Mouse (Mus musculus): ENCODE data around the gene Arhgef15. TPM values are rescaled to one million over a fixed set of nuclear protein-coding genes. Genes with fewer than 3 reads are reported as not detected.

Arhgef15 gene
- polyA plus RNA-seq (2012; rRNA removed; ENCODE audit: low replicate concordance) = 16.9 and 18.8 TPM in 2 replicates

GRCm38 (mm10) chr11:68957308-68957707 lies at the start of gene Arhgef15:
Gene Arhgef15, minus strand, starts transcription at chr11:68957480.

DNA sequence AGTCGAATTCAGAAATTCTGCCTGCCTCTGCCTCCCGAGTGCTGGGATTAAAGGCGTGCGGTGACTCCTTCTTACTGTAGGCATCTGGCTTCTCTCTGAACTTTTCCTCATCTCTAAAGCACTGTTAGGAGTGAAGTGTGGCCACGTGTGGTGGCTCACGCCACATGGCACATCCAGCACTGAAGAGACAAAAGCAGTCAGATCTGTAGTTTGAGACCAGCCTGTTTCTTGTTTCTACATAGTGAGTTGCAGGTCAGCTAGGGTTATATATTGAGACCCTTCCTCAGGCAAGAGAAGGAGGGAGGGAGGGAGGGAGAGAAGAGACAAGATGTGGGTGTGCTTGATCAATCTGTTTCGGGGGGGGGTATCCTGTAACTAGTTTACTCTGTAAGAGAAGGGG lies 17.8 kb upstream of the Arhgef15 start, which contains the start of gene Rangrf:
Rangrf (minus strand) TSS at position 101 of the 400 bp plus-strand sequence.

DNA sequence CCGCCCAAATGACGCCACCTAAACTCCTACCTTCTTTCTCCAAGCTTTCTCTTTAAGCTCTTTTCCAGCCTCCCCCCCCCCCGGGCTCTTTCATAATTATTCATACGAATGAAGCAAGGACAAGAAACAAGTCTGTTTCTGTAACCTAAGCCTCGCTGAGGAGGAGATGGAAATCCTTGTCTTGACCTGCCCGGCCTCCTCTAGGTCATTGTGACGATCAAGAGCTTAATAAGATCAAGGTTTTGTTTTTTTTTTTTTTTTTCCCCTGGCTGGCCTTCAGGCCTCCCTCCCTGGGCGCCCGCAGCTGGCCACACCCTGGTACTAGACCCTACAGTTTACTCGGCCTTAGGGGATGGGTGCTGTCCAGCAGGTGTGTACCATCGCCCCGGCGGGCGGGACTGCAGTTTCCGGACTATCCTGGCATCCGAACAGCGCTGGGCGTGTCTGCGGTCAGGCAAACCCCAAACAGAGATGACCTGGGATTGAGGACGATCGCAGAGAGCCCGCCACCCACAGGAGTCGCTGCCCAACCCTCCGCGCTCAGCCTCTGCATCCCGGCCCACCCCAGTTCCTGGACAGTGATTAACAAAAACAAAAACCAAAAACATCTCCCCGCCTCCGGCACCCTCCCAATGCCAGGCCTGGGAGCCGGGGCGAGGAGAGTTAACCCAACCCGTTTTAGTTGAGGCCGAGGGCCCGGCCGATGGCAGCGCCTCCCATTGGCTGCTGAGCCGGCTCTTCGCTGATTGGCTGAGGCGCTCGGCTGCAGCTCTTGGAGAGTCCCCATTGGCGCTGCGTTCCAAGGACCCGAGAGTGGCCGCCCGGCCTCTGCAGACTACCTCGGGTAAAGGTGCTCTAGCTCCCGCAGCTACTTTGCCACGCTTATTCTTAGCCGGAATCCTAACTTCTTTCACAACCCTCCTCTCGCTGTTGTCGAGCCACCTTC lies 10.3 kb upstream of the Arhgef15 start, which contains the start of gene Slc25a35:
Slc25a35 (plus strand) TSS at position 795 of the 946 bp plus-strand sequence.

GRCm38 (mm10) chr11:68926981-68927380 lies 30.3 kb downstream of the Arhgef15 start, which contains the start of gene Odf4:
Gene Odf4, minus strand, starts transcription at chr11:68927081.

GRCm38 (mm10) chr11:68901351-68902046 lies 55.8 kb downstream of the Arhgef15 start, which contains the start of gene Rpl26:
Gene Rpl26, plus strand, starts transcription at chr11:68901583.

Other genes starting within 250 kb of the Arhgef15 start
- gene Ndel1, start 85.6 kb downstream of the Arhgef15 start, polyA plus RNA-seq (2012; rRNA removed; ENCODE audit: low replicate concordance) = 35.5 and 94.6 TPM in 2 replicates
- not detected in 2 replicates for gene Rnf222, start 68.9 kb downstream of the Arhgef15 start, polyA plus RNA-seq (2012; rRNA removed; ENCODE audit: low replicate concordance)
- 172 and 364 TPM in 2 replicates for gene Rpl26, start 55.9 kb downstream of the Arhgef15 start, polyA plus RNA-seq (2012; rRNA removed; ENCODE audit: low replicate concordance)
- gene Odf4, start 30.4 kb downstream of the Arhgef15 start, polyA plus RNA-seq (2012; rRNA removed; ENCODE audit: low replicate concordance) = not detected in 2 replicates
- gene Slc25a35, start 10.7 kb upstream of the Arhgef15 start, polyA plus RNA-seq (2012; rRNA removed; ENCODE audit: low replicate concordance) = 17.1 and 22.0 TPM in 2 replicates
- 29.7 and 31.1 TPM in 2 replicates for gene Rangrf, start 17.7 kb upstream of the Arhgef15 start, polyA plus RNA-seq (2012; rRNA removed; ENCODE audit: low replicate concordance)
- 6.7 and 7.2 TPM in 2 replicates for gene Pfas, start 51.0 kb upstream of the Arhgef15 start, polyA plus RNA-seq (2012; rRNA removed; ENCODE audit: low replicate concordance)
- 23.0 and 25.0 TPM in 2 replicates for gene Ctc1, start 58.4 kb upstream of the Arhgef15 start, polyA plus RNA-seq (2012; rRNA removed; ENCODE audit: low replicate concordance)
- gene Aurkb, start 88.2 kb upstream of the Arhgef15 start, polyA plus RNA-seq (2012; rRNA removed; ENCODE audit: low replicate concordance) = 27.8 and 56.2 TPM in 2 replicates
- gene Borcs6, start 102.2 kb upstream of the Arhgef15 start, polyA plus RNA-seq (2012; rRNA removed; ENCODE audit: low replicate concordance) = 12.4 and 36.7 TPM in 2 replicates
- gene Tmem107, start 113.3 kb upstream of the Arhgef15 start, polyA plus RNA-seq (2012; rRNA removed; ENCODE audit: low replicate concordance) = 15.0 and 29.3 TPM in 2 replicates
- gene Vamp2, start 131.0 kb upstream of the Arhgef15 start, polyA plus RNA-seq (2012; rRNA removed; ENCODE audit: low replicate concordance) = 84.0 and 93.4 TPM in 2 replicates
- 12.0 and 17.6 TPM in 2 replicates for gene Per1, start 137.7 kb upstream of the Arhgef15 start, polyA plus RNA-seq (2012; rRNA removed; ENCODE audit: low replicate concordance)
- gene Hes7, start 162.9 kb upstream of the Arhgef15 start, polyA plus RNA-seq (2012; rRNA removed; ENCODE audit: low replicate concordance) = 1.7 and 2.1 TPM in 2 replicates
- 0.11 and 0.43 TPM in 2 replicates for gene 9130213A22Rik, start 165.1 kb upstream of the Arhgef15 start, polyA plus RNA-seq (2012; rRNA removed; ENCODE audit: low replicate concordance)
- gene Aloxe3, start 168.4 kb upstream of the Arhgef15 start, polyA plus RNA-seq (2012; rRNA removed; ENCODE audit: low replicate concordance) = 0.20 and 0.79 TPM in 2 replicates
- gene Alox12b, start 199.5 kb upstream of the Arhgef15 start, polyA plus RNA-seq (2012; rRNA removed; ENCODE audit: low replicate concordance) = not detected in 2 replicates
- not detected in 2 replicates for gene Alox8, start 240.4 kb upstream of the Arhgef15 start, polyA plus RNA-seq (2012; rRNA removed; ENCODE audit: low replicate concordance)

Measured in duodenum, adult 2 months (tissue).